Mouse (Mus musculus) olfactory bulb, adult 2 months (tissue): ENCODE measurements around the gene Jak1.

ENCODE experiments used
- CTCF ChIP-seq: fragments of 200-500 bp; IDR thresholded peaks from 2 replicates; pipeline ENCODE4 v1.5.1; 2012; ENCODE audit warnings: low read depth, mild to moderate bottlenecking, low read length, moderate library complexity; ENCODE audit not compliant: insufficient read depth
- POLR2A ChIP-seq: fragments of 200-500 bp; IDR thresholded peaks from 2 replicates; pipeline ENCODE4 v1.6.1; 2012; ENCODE audit warnings: mild to moderate bottlenecking, low read depth, low read length, moderate library complexity; ENCODE audit not compliant: insufficient read depth

- TF ChIP-seq CTCF: no peak
- no peak for TF ChIP-seq POLR2A
These were observed 65.5 kb downstream of the Jak1 start for GRCm38 (mm10) chr4:101199433-101200081.
